Mouse (Mus musculus): ENCODE measurements around the gene Hes7. TPM values are rescaled to one million over a fixed set of nuclear protein-coding genes. Genes with fewer than 3 reads are reported as not detected.
A peak's percentile ranks its signal among the peaks of the same experiment; 100 is the strongest.
"Not testable (repeated sequence)": the region's sequence is repeated elsewhere in the genome, so short reads cannot be mapped to it uniquely, and the experiment has no call there.

The Hes7 gene
- total and polyA plus RNA-seq, 2 experiments from 2014 or later: 1.3 to 1.6 TPM

DNA sequence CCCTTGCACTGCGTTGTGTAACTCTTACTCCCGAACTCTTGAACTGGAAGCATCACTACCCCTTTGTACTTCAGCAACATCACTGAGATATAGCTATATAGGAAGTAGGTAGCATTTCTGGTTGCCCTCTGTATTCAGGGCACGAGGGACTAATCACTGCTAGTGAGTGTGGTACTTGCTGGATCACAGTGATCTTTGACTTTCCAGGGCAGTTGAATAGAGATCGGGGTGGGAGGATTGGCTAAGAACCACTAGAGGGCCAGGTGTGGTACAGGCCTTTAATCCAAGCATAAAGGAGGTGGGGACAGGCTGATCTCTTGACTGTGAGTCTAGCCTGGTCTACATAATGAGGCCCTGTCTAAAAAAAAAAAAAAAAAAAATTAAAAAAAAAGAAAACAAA is 27.3 kb upstream of the Hes7 start:
- Histone ChIP-seq H3K4me3 (ENCODE audit: low read depth, low read length) (no peak overlapping the region), H3K9me3 (ENCODE audit: low read length) (no peaks in the 10 kb centered on the region), H3K9ac (no peak overlapping the region), H3K4me1 (ENCODE audit: insufficient read depth) (peaks cover 34% of the 10 kb centered on the region), H3K27ac (ENCODE audit: low read depth, low read length) (0 out of 2 replicates have a peak overlapping the region, but pooled peaks have one; percentile 2), H3K27me3 (ENCODE audit: insufficient read depth, low read length) (no peaks in the 10 kb centered on the region), H3K36me3 (ENCODE audit: insufficient read depth) (peaks cover 19% of the 10 kb centered on the region), H3K4me2 (ENCODE audit: low read depth) (no peak overlapping the region)
- no peak for TF ChIP-seq CTCF (IDR thresholded peaks at IDR 0.05; ENCODE audit: low read depth)
- no peak for ATAC-seq
- 87% methylated on average over 4 of the region's 4 CpGs for WGBS
- DNase-seq: no peak

DNA sequence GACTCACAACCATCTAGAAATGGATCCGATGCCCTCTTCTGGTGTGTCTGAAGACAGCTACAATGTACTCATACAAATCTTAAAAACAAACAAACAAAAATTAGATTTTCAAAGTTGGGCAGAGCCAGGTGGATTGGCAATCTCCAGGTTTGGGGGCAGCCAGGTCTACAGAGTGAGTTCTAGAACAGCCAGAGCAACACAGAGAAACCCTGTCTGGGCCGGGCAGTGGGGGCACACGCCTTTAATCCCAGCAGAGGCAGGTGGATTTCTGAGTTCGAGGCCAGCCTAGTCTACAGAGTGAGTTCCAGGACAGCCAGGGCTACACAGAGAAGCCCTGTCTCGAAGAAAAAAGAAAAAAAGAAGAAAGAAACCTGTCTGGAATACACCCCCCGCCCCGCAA is 26.3 kb upstream of the Hes7 start:
- H3K9me3 ChIP-seq (ENCODE audit: low read length); H3K4me3 ChIP-seq (ENCODE audit: low read depth, low read length); H3K9ac ChIP-seq; H3K4me2 ChIP-seq (ENCODE audit: low read depth); DNase-seq; H3K27ac ChIP-seq (ENCODE audit: low read depth, low read length); H3K27me3 ChIP-seq (ENCODE audit: insufficient read depth, low read length); ATAC-seq: not testable (repeated sequence)
- WGBS: 90% methylated on average over 7 of the region's 7 CpGs
- Histone ChIP-seq H3K36me3 (ENCODE audit: insufficient read depth) (peaks cover 19% of the 10 kb centered on the region), H3K4me1 (ENCODE audit: insufficient read depth) (peaks cover 41% of the 10 kb centered on the region)

DNA sequence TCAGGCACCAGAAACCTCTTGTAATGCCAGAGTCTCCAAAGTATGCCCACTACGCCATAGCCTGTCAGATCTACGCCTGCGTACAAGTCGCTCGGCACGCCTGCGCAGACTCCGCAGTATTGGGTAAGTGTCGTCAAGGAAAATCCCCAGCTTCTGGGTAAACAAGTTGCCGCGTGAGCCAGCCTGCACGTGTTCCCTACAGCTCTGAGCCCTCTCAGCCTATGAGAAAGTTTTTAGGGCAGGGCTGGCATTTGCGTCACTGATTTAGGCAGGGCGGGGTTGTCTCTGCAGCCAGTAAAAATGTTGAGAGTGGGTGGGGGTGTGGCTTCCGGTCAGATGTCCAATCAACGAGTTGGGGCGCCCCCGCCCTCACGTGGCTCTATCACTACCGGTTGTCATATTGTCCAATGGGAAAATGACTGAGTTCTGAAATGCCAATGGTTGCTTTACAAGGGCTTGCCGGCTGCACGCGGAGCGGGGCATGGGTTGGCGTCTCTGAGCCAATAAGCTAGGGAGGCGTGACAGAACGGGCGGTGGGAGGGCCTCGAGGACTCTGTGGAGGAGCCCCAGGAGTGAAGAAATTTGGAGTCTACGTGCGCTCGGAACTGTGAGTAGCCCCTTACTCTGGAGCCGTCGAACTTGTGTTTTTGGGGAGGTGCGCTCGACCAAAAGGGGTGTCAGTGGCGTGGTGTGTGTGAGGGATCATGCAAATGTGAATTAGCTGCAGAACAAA is 25.3 kb upstream of the Hes7 start, which contains the start of gene Per1:
Gene Per1 (plus strand): TSS at position 521 of the 733 bp plus-strand sequence.
- Histone ChIP-seq H3K4me3 (ENCODE audit: low read depth, low read length) (peak within 1 kb of the TSS; percentile 42), H3K4me2 (ENCODE audit: low read depth) (peak within 1 kb of the TSS; percentile 87), H3K27ac (ENCODE audit: low read depth, low read length) (peak within 1 kb of the TSS; percentile 90), H3K27me3 (ENCODE audit: insufficient read depth, low read length) (no peaks in the 10 kb centered on the region), H3K36me3 (ENCODE audit: insufficient read depth) (peaks cover 19% of the 10 kb centered on the region), H3K9ac (peak within 1 kb of the TSS; percentile 69), H3K9me3 (ENCODE audit: low read length) (no peaks in the 10 kb centered on the region), H3K4me1 (ENCODE audit: insufficient read depth) (peaks cover 32% of the 10 kb centered on the region)
- peak; percentile 95 for ATAC-seq
- WGBS: 2% methylated on average over 37 of the region's 37 CpGs
- no peak; the same call in 1 of the 2 replicates for TF ChIP-seq CTCF (IDR thresholded peaks at IDR 0.05; ENCODE audit: low read depth)
- peak; percentile 99 for DNase-seq

DNA sequence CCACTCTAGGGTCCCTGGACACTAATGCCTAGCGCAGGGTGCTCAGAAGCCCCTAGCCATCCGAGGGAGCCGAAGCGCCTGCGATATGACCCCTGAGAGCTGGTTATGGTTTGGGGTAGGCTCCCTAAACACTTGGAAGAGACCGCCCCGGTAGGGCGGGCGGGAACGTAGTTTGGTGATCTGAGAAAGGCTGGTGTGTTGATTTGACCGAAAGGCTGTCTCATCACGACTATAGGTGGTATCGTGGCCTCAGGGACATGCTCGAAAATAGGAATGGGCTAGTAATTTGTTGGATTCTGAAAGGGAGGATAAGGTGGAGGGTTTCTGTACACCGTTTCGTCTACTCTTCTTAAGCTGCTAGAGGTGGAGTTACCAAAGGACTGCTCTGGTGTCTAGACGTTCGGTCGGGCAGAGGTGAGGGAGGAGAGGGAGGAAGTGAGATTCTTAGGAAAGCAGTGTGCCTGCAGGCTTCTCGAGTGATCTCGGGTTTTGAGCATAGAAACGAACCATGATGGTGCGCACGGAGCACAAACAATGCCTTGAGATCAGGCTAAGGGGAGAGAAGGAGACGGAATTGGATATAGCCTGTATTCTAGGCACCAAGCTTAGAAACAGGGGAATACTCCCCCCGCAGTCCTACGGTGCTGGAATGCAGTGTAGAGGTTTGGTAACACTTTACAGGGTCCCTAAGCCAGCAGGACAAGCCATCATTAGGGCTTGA is 24.5 kb upstream of the Hes7 start:
- no peak for DNase-seq
- peak overlapping the region; percentile 88 for H3K27ac ChIP-seq (ENCODE audit: low read depth, low read length)

DNA sequence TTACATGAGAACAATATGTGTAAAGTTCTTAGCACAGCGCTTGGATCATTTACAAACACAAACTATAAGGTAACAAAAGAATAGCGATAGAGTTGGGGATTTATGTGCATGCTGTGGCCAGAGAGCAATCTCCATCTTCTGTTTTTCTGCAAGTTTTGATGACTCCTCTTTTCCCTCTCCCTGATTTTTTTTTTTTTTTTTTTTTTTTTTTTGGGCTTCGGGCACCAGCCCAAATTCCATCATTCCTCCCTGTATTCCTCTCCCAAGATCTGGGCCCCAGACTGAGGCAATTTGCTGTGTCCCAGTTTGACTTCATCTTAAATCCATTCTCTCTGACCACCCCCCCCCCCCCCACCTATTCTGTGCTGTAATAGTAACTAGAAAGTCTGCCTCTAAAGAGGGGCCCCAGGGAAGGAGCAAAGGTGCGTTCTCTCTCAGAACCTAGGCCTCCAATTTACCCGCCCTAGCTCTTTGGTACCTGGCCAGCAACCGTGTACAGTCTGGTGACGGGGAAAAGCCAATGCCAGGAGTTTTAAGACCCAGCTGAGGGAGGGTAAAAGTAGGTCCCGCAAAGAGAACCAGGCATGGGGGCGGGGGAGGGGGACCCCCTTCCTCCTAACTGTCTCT is 23.7 kb upstream of the Hes7 start:
- peak overlapping the region; percentile 69 for H3K9ac ChIP-seq
- H3K4me1 ChIP-seq (ENCODE audit: insufficient read depth): peaks cover 27% of the 10 kb centered on the region
- H3K9me3 ChIP-seq (ENCODE audit: low read length): no peaks in the 10 kb centered on the region
- DNase-seq (no peak), ATAC-seq (no peak)
- 10% methylated on average over 9 of the region's 9 CpGs for WGBS
- peak overlapping the region; percentile 88 for H3K27ac ChIP-seq (ENCODE audit: low read depth, low read length)
- H3K36me3 ChIP-seq (ENCODE audit: insufficient read depth): peaks cover 20% of the 10 kb centered on the region
- no peak for TF ChIP-seq CTCF (IDR thresholded peaks at IDR 0.05; ENCODE audit: low read depth)
- no peaks in the 10 kb centered on the region for H3K27me3 ChIP-seq (ENCODE audit: insufficient read depth, low read length)
- H3K4me2 ChIP-seq (ENCODE audit: low read depth): peak overlapping the region; percentile 87
- peak overlapping the region; percentile 42 for H3K4me3 ChIP-seq (ENCODE audit: low read depth, low read length)

More for the DNA sequence above, 24.5 kb upstream of the Hes7 start:
- WGBS: 1% methylated on average over 27 of the region's 27 CpGs
- no peak for ATAC-seq
- H3K9ac ChIP-seq: peak overlapping the region; percentile 69
- H3K9me3 ChIP-seq (ENCODE audit: low read length): no peaks in the 10 kb centered on the region
- peaks cover 27% of the 10 kb centered on the region for H3K4me1 ChIP-seq (ENCODE audit: insufficient read depth)
- H3K36me3 ChIP-seq (ENCODE audit: insufficient read depth): peaks cover 21% of the 10 kb centered on the region
- peak overlapping the region; percentile 87 for H3K4me2 ChIP-seq (ENCODE audit: low read depth)
- no peak for TF ChIP-seq CTCF (IDR thresholded peaks at IDR 0.05; ENCODE audit: low read depth)
- peak overlapping the region; percentile 42 for H3K4me3 ChIP-seq (ENCODE audit: low read depth, low read length)
- H3K27me3 ChIP-seq (ENCODE audit: insufficient read depth, low read length): no peaks in the 10 kb centered on the region

DNA sequence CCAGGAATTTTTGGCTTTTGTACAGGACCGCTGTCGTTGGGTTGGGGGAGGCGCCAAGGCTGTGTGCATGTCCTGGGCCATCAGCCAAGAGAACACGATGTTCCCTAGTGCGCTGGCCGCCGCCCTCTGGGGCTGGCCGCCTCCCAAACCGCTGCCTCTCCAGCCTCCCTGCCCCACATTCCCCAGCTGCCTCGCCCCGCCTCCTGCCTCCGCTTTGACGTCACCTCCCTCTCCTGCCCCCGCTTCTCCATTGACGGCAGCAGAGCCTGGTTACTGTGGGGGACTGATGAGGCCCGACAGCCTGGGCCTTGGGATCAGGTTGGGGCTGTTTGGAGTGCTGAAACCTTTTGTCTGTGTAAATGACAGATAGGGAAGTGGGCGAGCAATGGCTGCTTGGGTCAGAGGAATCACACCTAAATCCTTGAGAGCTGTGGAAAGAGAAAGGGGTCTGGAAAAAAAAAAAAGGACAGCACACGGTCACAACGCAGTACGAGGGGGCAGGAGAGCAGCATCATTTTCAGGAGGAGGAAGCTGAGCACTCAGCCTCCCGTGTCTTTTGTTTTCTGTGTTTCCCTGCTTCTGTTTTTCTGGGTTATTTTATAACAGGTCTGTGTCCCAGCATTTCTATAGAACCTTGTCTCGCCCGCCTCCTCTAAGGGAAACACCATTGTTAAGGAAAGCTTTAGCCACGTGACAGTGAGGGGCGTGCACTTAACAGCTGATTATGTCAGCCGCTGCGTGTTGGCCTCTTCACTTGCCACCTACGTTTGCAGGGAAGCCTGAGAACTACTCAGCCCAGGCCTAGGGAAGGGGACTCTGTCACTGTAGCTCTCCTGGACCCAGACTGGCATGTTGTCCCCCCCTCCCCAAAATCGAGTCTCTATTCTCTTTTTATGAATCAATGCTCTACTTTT is 23.0 kb upstream of the Hes7 start:
- no peaks in the 10 kb centered on the region for H3K27me3 ChIP-seq (ENCODE audit: insufficient read depth, low read length)
- DNase-seq: peak; percentile 86
- H3K9me3 ChIP-seq (ENCODE audit: low read length): no peaks in the 10 kb centered on the region
- no peak for ATAC-seq
- peak overlapping the region; percentile 88 for H3K27ac ChIP-seq (ENCODE audit: low read depth, low read length)
- H3K4me3 ChIP-seq (ENCODE audit: low read depth, low read length): peak overlapping the region; percentile 33
- TF ChIP-seq CTCF (IDR thresholded peaks at IDR 0.05; ENCODE audit: low read depth): no peak
- H3K4me1 ChIP-seq (ENCODE audit: insufficient read depth): peaks cover 27% of the 10 kb centered on the region
- H3K4me2 ChIP-seq (ENCODE audit: low read depth): peak overlapping the region; percentile 87
- peak overlapping the region; percentile 69 for H3K9ac ChIP-seq
- 2% methylated on average over 29 of the region's 29 CpGs for WGBS
- H3K36me3 ChIP-seq (ENCODE audit: insufficient read depth): peaks cover 21% of the 10 kb centered on the region

Measured in forebrain, postnatal 0 days (tissue).